Comparison of ENCODE assay signal across 8 mouse cellular contexts in genomic region chr5:109558123-109558403, GRCm38 (mm10). TPM values are rescaled to one million over a fixed set of nuclear protein-coding genes. Genes with fewer than 3 reads are reported as not detected.
DNase-seq lines count a peak whose midpoint lies in the region; ATAC-seq and TF ChIP-seq lines count a peak whose summit lies in the region.

No protein-coding gene starts in this region.

- TF ChIP-seq CTCF in CH12.LX (conservative IDR thresholded peaks at IDR 0.05 in 1 of 2, IDR thresholded peaks at IDR 0.05 in 1 of 2; ENCODE audit: low read depth in 2 of 2, low read length in 2 of 2), result no peak

- in situ Hi-C loops in CH12.LX (cut with MboI; ENCODE audit: low pct_ligation_motif_present, low pct_unique_long_range_greater_than_20kb, low sequenced_read_pairs), result no loop called here

- TF ChIP-seq EP300 in CH12.LX (IDR thresholded peaks at IDR 0.05; ENCODE audit: low read length), result no peak

- 1% methylated on average over 9 of the region's 9 CpGs for WGBS in heart, embryonic 10.5 days
- WGBS in forebrain, embryonic 14.5 days, result 1% methylated on average over 9 of the region's 9 CpGs
- under 1% methylated on average over 9 of the region's 9 CpGs for WGBS in liver, embryonic 15.5 days (ENCODE audit: insufficient replicate concordance)

- peak overlapping the region; percentile 85 for H3K4me3 ChIP-seq in heart, embryonic 10.5 days
- H3K4me3 ChIP-seq in CH12.LX (replicated peaks in 1 of 3; ENCODE audit: low read depth in 2 of 3, low read length in 2 of 3, poor library complexity in 1 of 3), result peak overlapping the region; percentile 38 to 57 (median 52)
- peak overlapping the region; percentile 52 for H3K4me3 ChIP-seq in forebrain, embryonic 14.5 days (ENCODE audit: low read depth, low read length)
- H3K4me3 ChIP-seq in liver, embryonic 15.5 days (replicated peaks), result peak overlapping the region; percentile 71

- TF ChIP-seq POLR2A in CH12.LX (IDR thresholded peaks at IDR 0.05; ENCODE audit: low read depth, low read length), result no peak

- H3K9ac ChIP-seq in CH12.LX (ENCODE audit: insufficient read depth, low read depth), result no peak overlapping the region
- H3K9ac ChIP-seq in forebrain, embryonic 14.5 days (ENCODE audit: low read length), result peak overlapping the region; percentile 6; the same call in 1 of the 2 replicates
- H3K9ac ChIP-seq in liver, embryonic 15.5 days, result no peak overlapping the region

- no peak for ATAC-seq in forebrain, embryonic 14.5 days
- ATAC-seq in liver, embryonic 15.5 days (ENCODE audit: insufficient read depth), result peak; percentile 19

- no peaks in the 10 kb centered on the region for H3K79me2 ChIP-seq in CH12.LX (replicated peaks; ENCODE audit: control insufficient read depth, extremely low read depth, insufficient read depth, poor library complexity, severe bottlenecking)

- no peaks in the 10 kb centered on the region for H3K27me3 ChIP-seq in heart, embryonic 10.5 days (ENCODE audit: insufficient read depth, poor library complexity, severe bottlenecking)
- no peaks in the 10 kb centered on the region for H3K27me3 ChIP-seq in CH12.LX (replicated peaks)
- H3K27me3 ChIP-seq in forebrain, embryonic 14.5 days (replicated peaks; ENCODE audit: control insufficient read depth, insufficient read depth, low read length), result no peaks in the 10 kb centered on the region
- H3K27me3 ChIP-seq in liver, embryonic 15.5 days, result no peaks in the 10 kb centered on the region

- peaks cover 26% of the 10 kb centered on the region for H3K36me3 ChIP-seq in heart, embryonic 10.5 days
- H3K36me3 ChIP-seq in CH12.LX (replicated peaks in 1 of 2; ENCODE audit: control insufficient read depth in 1 of 2, insufficient read depth in 1 of 2, low read length in 1 of 2), result peaks cover 27 to 33% of the 10 kb centered on the region in 2 experiments
- no peaks in the 10 kb centered on the region for H3K36me3 ChIP-seq in forebrain, embryonic 14.5 days (ENCODE audit: control insufficient read depth, insufficient read depth, low read length)
- H3K36me3 ChIP-seq in liver, embryonic 15.5 days (replicated peaks), result peaks cover 23% of the 10 kb centered on the region

- 0 out of 2 replicates have a peak overlapping the region, but pooled peaks have one; percentile 30 for H3K4me2 ChIP-seq in CH12.LX (ENCODE audit: insufficient read depth, low read depth, poor library complexity, severe bottlenecking)
- peak overlapping the region; percentile 42 for H3K4me2 ChIP-seq in forebrain, embryonic 14.5 days (ENCODE audit: low read length)
- peak overlapping the region; percentile 86 for H3K4me2 ChIP-seq in liver, embryonic 15.5 days

- no peaks in the 10 kb centered on the region for H3K4me1 ChIP-seq in heart, embryonic 10.5 days
- no peaks in the 10 kb centered on the region; a peak in 1 of 4 replicates for H3K4me1 ChIP-seq in CH12.LX (ENCODE audit: control insufficient read depth in 1 of 2, insufficient read depth in 2 of 2)
- no peaks in the 10 kb centered on the region for H3K4me1 ChIP-seq in forebrain, embryonic 14.5 days (ENCODE audit: control insufficient read depth, insufficient read depth, low read length)
- peaks cover 27% of the 10 kb centered on the region for H3K4me1 ChIP-seq in liver, embryonic 15.5 days (replicated peaks)

- H3K27ac ChIP-seq in heart, embryonic 10.5 days, result peak overlapping the region; percentile 88
- H3K27ac ChIP-seq in CH12.LX (ENCODE audit: insufficient read depth, low read depth), result peak overlapping the region; percentile 100
- H3K27ac ChIP-seq in forebrain, embryonic 14.5 days (ENCODE audit: low read depth, low read length), result peak overlapping the region; percentile 94
- peak overlapping the region; percentile 92 for H3K27ac ChIP-seq in liver, embryonic 15.5 days (replicated peaks)

- DNase-seq in heart, embryonic 10.5 days (ENCODE audit: low spot score), result no peak
- DNase-seq in heart, postnatal 4 days, result no peak
- DNase-seq in CH12.LX (ENCODE audit: extremely low read depth), result no peak
- DNase-seq in forebrain, embryonic 14.5 days (ENCODE audit: low spot score), result no peak
- no peak for DNase-seq in urinary bladder, adult 2 months (ENCODE audit: low spot score)
- DNase-seq in right cerebral cortex, postnatal 10 days (ENCODE audit: low spot score in 2 of 2), result no peak
- no peak for DNase-seq in gastrocnemius, postnatal 25 days

- peaks cover 41% of the 10 kb centered on the region for H3K9me3 ChIP-seq in heart, embryonic 10.5 days
- peaks cover 33% of the 10 kb centered on the region for H3K9me3 ChIP-seq in CH12.LX (replicated peaks; ENCODE audit: low read length)
- peaks cover 25% of the 10 kb centered on the region for H3K9me3 ChIP-seq in forebrain, embryonic 14.5 days (replicated peaks; ENCODE audit: control insufficient read depth, low read length)
- peaks cover 35% of the 10 kb centered on the region for H3K9me3 ChIP-seq in liver, embryonic 15.5 days (replicated peaks)

- dilution Hi-C loops in CH12.LX (cut with MboI; ENCODE audit: extremely low pct_ligation_motif_present, extremely low pct_unique_long_range_greater_than_20kb, low sequenced_read_pairs), result no loop called here

- no peak for TF ChIP-seq RAD21 in CH12.LX (IDR thresholded peaks at IDR 0.05; ENCODE audit: low read depth, low read length)

TF ChIP-seq in CH12.LX, 34 proteins besides CTCF, POLR2A, EP300 and RAD21:
- TF ChIP-seq ZMIZ1 (IDR thresholded peaks at IDR 0.05; ENCODE audit: low read depth, low read length), result no peak
- no peak for TF ChIP-seq UBTF (IDR thresholded peaks at IDR 0.05; ENCODE audit: low read depth, low read length)
- TF ChIP-seq CHD2 (IDR thresholded peaks at IDR 0.05; ENCODE audit: low read length), result no peak
- TF ChIP-seq E2F4 (IDR thresholded peaks at IDR 0.05; ENCODE audit: insufficient replicate concordance, low read depth, low read length), result no peak
- peak; percentile 27; the same call in 1 of the 2 replicates for TF ChIP-seq BHLHE40 (IDR thresholded peaks at IDR 0.05; ENCODE audit: low read depth, low read length)

RNA-seq across cellular contexts. Expression of gene Crlf2, which starts 0.7 kb away (rescaled TPM):
- 7.5 and 9.3 TPM in 2 replicates for polyA plus RNA-seq in heart, embryonic 10.5 days (2016; fragmentation: Nextera tagmentation; extraction: Ambion mirVana)
- total RNA-seq in heart, postnatal 4 days (2021), result 10 to 100 TPM; 16.0 to 16.6 TPM
- total RNA-seq in CH12.LX (2012; rRNA removed), result 25.4 and 32.5 TPM in 2 replicates
- 9.3 and 10.5 TPM in 2 replicates for total RNA-seq in CH12.LX (2014; rRNA removed)
- 22.2 and 22.6 TPM in 2 replicates for polyA plus RNA-seq in CH12.LX (2012; ENCODE audit: insufficient read length, low read depth)
- polyA plus RNA-seq in forebrain, embryonic 14.5 days (2014; fragmentation: Nextera tagmentation; extraction: Ambion mirVana), result 6.0 and 6.8 TPM in 2 replicates
- polyA plus RNA-seq in liver, embryonic 15.5 days (2015; fragmentation: Nextera tagmentation; extraction: Ambion mirVana), result 5.7 and 7.3 TPM in 2 replicates
- polyA plus RNA-seq in urinary bladder, adult 2 months (2012; rRNA removed), result 24.7 and 26.4 TPM in 2 replicates
- total RNA-seq in gastrocnemius, postnatal 25 days (2021), result 1 to 10 TPM; 3.0 to 4.4 TPM

Comparison
In these comparisons a context has a peak if more than half of its experiments do, and no peak if none do; other contexts are left out.
1. H3K4me2 ChIP-seq: peak in every context shown above with its lines; median percentile 86 in liver, embryonic 15.5 days; 42 in forebrain, embryonic 14.5 days; 30 in CH12.LX.